Mouse (Mus musculus) brown adipose tissue, adult 24 weeks (tissue): Measurements from ENCODE around the gene Cdyl2. TPM values are rescaled to one million over a fixed set of nuclear protein-coding genes. Genes with fewer than 3 reads are reported as not detected.

Experiments used
- H3K27ac ChIP-seq: fragments of 200-500 bp; replicated peaks from 2 replicates; pipeline ENCODE4 v1.5.1; 2012; ENCODE audit warnings: low read depth, mild to moderate bottlenecking, low read length
- H3K4me1 ChIP-seq: fragments of 200-500 bp; 2 replicates; pipeline ENCODE4 v1.6.1; 2012; ENCODE audit warnings: low read length, mixed read lengths; ENCODE audit not compliant: control insufficient read depth, insufficient read depth, insufficient read length
- H3K4me3 ChIP-seq: fragments of 200-500 bp; 2 replicates; pipeline ENCODE4 v1.5.1; 2012; ENCODE audit warnings: low read depth, mild to moderate bottlenecking, low read length, moderate library complexity; ENCODE audit not compliant: insufficient read depth
- polyA plus RNA-seq: library from polyadenylated mRNA; stranded (reverse); fragments of >200 nt; gene quantifications from 2 replicates; pipeline ENCODE4 v1.2.4, GENCODE M21; 2012; ENCODE audit not compliant: missing spikeins, insufficient read depth, insufficient read length

The Cdyl2 gene
- polyA plus RNA-seq, 1 experiment, result 3.6 TPM

- Histone ChIP-seq H3K4me3 (no peak overlapping the region), H3K27ac (no peak overlapping the region), H3K4me1 (no peaks in the 10 kb centered on the region)
Observed at GRCm38 (mm10) chr8:116621158-116621961, 111.4 kb downstream of the Cdyl2 start.

- Histone ChIP-seq H3K4me1 (no peaks in the 10 kb centered on the region), H3K4me3 (no peak overlapping the region), H3K27ac (no peak overlapping the region)
Observed at GRCm38 (mm10) chr8:116619686-116620320, 113.0 kb downstream of the Cdyl2 start.

- Histone ChIP-seq H3K4me3 (no peak overlapping the region), H3K4me1 (no peaks in the 10 kb centered on the region), H3K27ac (no peak overlapping the region)
Observed at GRCm38 (mm10) chr8:116619221-116619620, 113.6 kb downstream of the Cdyl2 start.

- no peaks in the 10 kb centered on the region for H3K4me1 ChIP-seq
- no peak overlapping the region for H3K4me3 ChIP-seq
- no peak overlapping the region for H3K27ac ChIP-seq
Observed at GRCm38 (mm10) chr8:116618797-116619196, 114.0 kb downstream of the Cdyl2 start.

GRCm38 (mm10) chr8:116617891-116618290 lies 114.9 kb downstream of the Cdyl2 start:
- Histone ChIP-seq H3K4me1 (no peaks in the 10 kb centered on the region), H3K4me3 (no peak overlapping the region), H3K27ac (no peak overlapping the region)

- H3K4me3 ChIP-seq, result no peak overlapping the region
- no peaks in the 10 kb centered on the region for H3K4me1 ChIP-seq
- no peak overlapping the region for H3K27ac ChIP-seq
Observed at GRCm38 (mm10) chr8:116616369-116616768, 116.4 kb downstream of the Cdyl2 start.

GRCm38 (mm10) chr8:116614901-116615300 lies 117.9 kb downstream of the Cdyl2 start:
- H3K27ac ChIP-seq, result no peak overlapping the region

GRCm38 (mm10) chr8:116606171-116606570 lies 126.6 kb downstream of the Cdyl2 start:
- no peak overlapping the region for H3K4me3 ChIP-seq
- H3K4me1 ChIP-seq, result no peaks in the 10 kb centered on the region
- no peak overlapping the region for H3K27ac ChIP-seq

More at GRCm38 (mm10) chr8:116614901-116615300, 117.9 kb downstream of the Cdyl2 start:
- H3K4me1 ChIP-seq, result no peaks in the 10 kb centered on the region
- no peak overlapping the region for H3K4me3 ChIP-seq

- H3K4me1 ChIP-seq, result no peaks in the 10 kb centered on the region
- H3K27ac ChIP-seq, result no peak overlapping the region
- H3K4me3 ChIP-seq, result no peak overlapping the region
Observed at GRCm38 (mm10) chr8:116602806-116603205, 130.0 kb downstream of the Cdyl2 start.

- Histone ChIP-seq H3K4me1 (no peaks in the 10 kb centered on the region), H3K27ac (no peak overlapping the region), H3K4me3 (no peak overlapping the region)
Observed at GRCm38 (mm10) chr8:116599728-116600127, 133.1 kb downstream of the Cdyl2 start.

GRCm38 (mm10) chr8:116591226-116591625 lies 141.6 kb downstream of the Cdyl2 start:
- Histone ChIP-seq H3K4me1 (no peaks in the 10 kb centered on the region), H3K27ac (no peak overlapping the region), H3K4me3 (no peak overlapping the region)

- H3K27ac ChIP-seq, result no peak overlapping the region
- no peak overlapping the region for H3K4me3 ChIP-seq
Observed at GRCm38 (mm10) chr8:116590546-116590945, 142.2 kb downstream of the Cdyl2 start.

GRCm38 (mm10) chr8:116590106-116590505 lies 142.7 kb downstream of the Cdyl2 start:
- no peak overlapping the region for H3K27ac ChIP-seq
- no peaks in the 10 kb centered on the region for H3K4me1 ChIP-seq
- no peak overlapping the region for H3K4me3 ChIP-seq

More at GRCm38 (mm10) chr8:116590546-116590945, 142.2 kb downstream of the Cdyl2 start:
- no peaks in the 10 kb centered on the region for H3K4me1 ChIP-seq

- no peaks in the 10 kb centered on the region for H3K4me1 ChIP-seq
- peak overlapping the region; percentile 34; the same call in 1 of the 2 replicates for H3K4me3 ChIP-seq
- no peak overlapping the region for H3K27ac ChIP-seq
Observed at GRCm38 (mm10) chr8:116587616-116588468, 144.9 kb downstream of the Cdyl2 start.
